Mouse (Mus musculus) small intestine, adult 2 months (tissue): Measurements from ENCODE around the gene Sgpp2. TPM values are rescaled to one million over a fixed set of nuclear protein-coding genes. Genes with fewer than 3 reads are reported as not detected.
A peak's percentile ranks its signal among the peaks of the same experiment; 100 is the strongest.

Experiments
- H3K27ac ChIP-seq: fragments of 200-500 bp; 2 replicates; pipeline ENCODE4 v1.5.1; 2012; ENCODE audit warnings: low read depth, low read length, control low read depth, inconsistent platforms; ENCODE audit not compliant: insufficient read depth
- H3K27me3 ChIP-seq: fragments of 200-500 bp; 2 replicates; pipeline ENCODE4 v1.6.1; 2012; ENCODE audit warnings: mild to moderate bottlenecking, moderate library complexity, low read length, inconsistent platforms; ENCODE audit not compliant: control insufficient read depth, insufficient read depth
- H3K36me3 ChIP-seq: fragments of 200-500 bp; 2 replicates; pipeline ENCODE4 v1.6.1; 2012; ENCODE audit warnings: mild to moderate bottlenecking, low read length, control low read depth, inconsistent platforms; ENCODE audit not compliant: control insufficient read depth, insufficient read depth
- H3K4me1 ChIP-seq: fragments of 200-500 bp; 2 replicates; pipeline ENCODE4 v1.6.1; 2012; ENCODE audit warnings: low read length, inconsistent platforms, mixed read lengths; ENCODE audit not compliant: control insufficient read depth, insufficient read depth, insufficient read length
- H3K4me3 ChIP-seq: fragments of 200-500 bp; 2 replicates; pipeline ENCODE4 v1.5.1; 2012; ENCODE audit warnings: low read depth, mild to moderate bottlenecking, control low read depth, inconsistent platforms, low read length, moderate library complexity
- CTCF ChIP-seq: fragments of 200-500 bp; IDR thresholded peaks from 2 replicates; pipeline ENCODE4 v1.5.1; 2012; ENCODE audit warnings: low read depth, mild to moderate bottlenecking, control low read depth, inconsistent platforms, low read length, moderate library complexity, mixed read lengths; ENCODE audit not compliant: insufficient replicate concordance, insufficient read length; ENCODE audit errors: extremely low read depth
- POLR2A ChIP-seq: fragments of 200-500 bp; IDR thresholded peaks from 2 replicates; pipeline ENCODE4 v1.6.1; 2012; ENCODE audit warnings: low read depth, mild to moderate bottlenecking, control low read depth, inconsistent platforms, low read length, moderate library complexity
- WGBS: fragments of 180-500 bp; shearing (Covaris S2); methylation state at CpG from one replicate; pipeline ENCODE4 v1.1.7; 2018; 5-methylcytosine and 5-hydroxymethylcytosine counted together
- polyA plus RNA-seq: library from polyadenylated mRNA; depleted of rRNA; stranded (reverse); fragments of >200 nt; gene quantifications from 2 replicates; pipeline ENCODE4 v1.2.3, GENCODE M21; 2012

Gene Sgpp2
- polyA plus RNA-seq, 1 experiment, result 23.7 TPM

DNA sequence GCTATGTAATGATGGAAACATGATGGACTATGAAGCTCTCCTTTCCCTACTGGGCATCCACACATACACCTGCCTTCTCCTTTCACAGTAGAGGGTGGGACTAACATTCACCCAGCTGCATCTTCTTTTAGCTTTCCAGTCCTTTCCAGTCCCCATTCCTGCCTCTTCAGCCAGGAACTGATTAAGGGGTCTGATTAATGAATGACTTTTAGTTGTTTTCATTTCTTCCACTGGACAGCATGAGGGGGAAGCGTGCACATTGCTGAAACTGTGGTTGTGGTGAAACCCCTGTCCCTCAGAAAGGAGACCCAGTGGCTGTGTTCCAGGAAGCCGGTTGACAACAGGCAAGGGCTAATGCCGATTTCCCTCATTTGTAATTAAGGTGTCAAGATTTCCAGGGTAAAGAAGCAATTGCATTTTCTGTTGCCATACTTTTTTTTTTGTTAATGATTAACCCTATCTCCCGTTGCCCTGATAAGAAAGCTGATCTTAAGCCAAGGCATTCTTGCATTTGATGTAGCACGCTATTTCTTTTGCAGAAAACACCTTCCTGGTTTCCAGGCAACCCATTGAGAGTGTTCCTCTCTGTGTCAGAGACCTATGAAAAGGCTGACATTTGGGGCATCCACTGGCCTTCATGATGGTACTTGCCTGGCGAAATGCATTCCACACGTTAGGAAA, 12.1 kb downstream of the Sgpp2 start:
- Histone ChIP-seq H3K4me1 (peaks cover 24% of the 10 kb centered on the region; the same call in 1 of the 2 replicates), H3K27ac (peak overlapping the region; percentile 73), H3K4me3 (0 out of 2 replicates have a peak overlapping the region, but pooled peaks have one; percentile 3), H3K27me3 (no peaks in the 10 kb centered on the region), H3K36me3 (peaks cover 5% of the 10 kb centered on the region)
- WGBS, result 17% methylated on average over 7 of the region's 7 CpGs
- TF ChIP-seq POLR2A, result no peak
- TF ChIP-seq CTCF, result no peak

DNA sequence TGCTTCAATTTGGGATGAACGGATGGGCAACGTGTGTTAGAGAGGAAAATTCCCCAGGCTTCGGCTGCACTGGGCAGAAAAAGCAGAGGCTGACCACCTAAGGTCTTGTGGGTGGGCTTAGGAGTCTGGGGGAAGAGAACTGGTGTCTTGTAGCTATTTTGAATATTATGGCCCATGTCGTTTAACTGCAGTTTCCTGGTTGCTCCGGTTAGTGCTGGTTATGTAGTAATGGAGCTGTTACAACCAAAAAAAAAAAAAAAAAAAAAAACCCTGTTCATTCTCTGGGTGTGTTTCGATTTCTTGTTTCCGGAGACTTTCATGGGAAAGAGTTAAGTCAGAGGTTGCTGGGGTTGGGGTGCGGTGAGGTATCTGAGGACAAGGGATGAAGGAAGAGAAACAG, 12.7 kb downstream of the Sgpp2 start:
- TF ChIP-seq CTCF (no peak), POLR2A (no peak)
- 22% methylated on average over 8 of the region's 8 CpGs for WGBS
- no peaks in the 10 kb centered on the region for H3K27me3 ChIP-seq
- H3K27ac ChIP-seq, result peak overlapping the region; percentile 73
- no peak overlapping the region for H3K4me3 ChIP-seq
- H3K4me1 ChIP-seq, result peaks cover 24% of the 10 kb centered on the region; the same call in 1 of the 2 replicates
- peaks cover 5% of the 10 kb centered on the region for H3K36me3 ChIP-seq

DNA sequence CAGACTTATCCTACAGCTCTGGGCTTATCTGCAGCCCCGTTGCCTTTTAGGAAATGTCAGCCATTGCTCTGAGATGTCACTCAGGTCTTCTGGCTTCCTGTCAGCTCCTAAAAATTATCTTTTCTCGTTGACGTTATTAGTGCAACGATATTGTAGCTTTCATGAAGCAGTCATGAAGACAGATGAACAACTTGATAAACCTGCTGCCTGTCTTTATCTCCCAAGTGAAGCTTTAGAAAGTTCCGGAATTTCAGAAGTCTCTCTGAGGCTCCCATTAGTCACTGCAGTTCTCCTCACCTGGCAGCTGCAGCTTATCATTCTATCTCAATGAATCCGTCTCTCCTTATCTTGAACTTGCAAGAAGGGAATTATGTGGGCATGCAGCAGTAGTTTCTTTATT, 13.9 kb downstream of the Sgpp2 start:
- Histone ChIP-seq H3K27me3 (no peaks in the 10 kb centered on the region), H3K27ac (no peak overlapping the region), H3K4me1 (peaks cover 22% of the 10 kb centered on the region; the same call in 1 of the 2 replicates), H3K4me3 (no peak overlapping the region), H3K36me3 (peaks cover 5% of the 10 kb centered on the region)
- WGBS, result 21% methylated on average over 6 of the region's 6 CpGs
- TF ChIP-seq POLR2A (no peak), CTCF (no peak)

DNA sequence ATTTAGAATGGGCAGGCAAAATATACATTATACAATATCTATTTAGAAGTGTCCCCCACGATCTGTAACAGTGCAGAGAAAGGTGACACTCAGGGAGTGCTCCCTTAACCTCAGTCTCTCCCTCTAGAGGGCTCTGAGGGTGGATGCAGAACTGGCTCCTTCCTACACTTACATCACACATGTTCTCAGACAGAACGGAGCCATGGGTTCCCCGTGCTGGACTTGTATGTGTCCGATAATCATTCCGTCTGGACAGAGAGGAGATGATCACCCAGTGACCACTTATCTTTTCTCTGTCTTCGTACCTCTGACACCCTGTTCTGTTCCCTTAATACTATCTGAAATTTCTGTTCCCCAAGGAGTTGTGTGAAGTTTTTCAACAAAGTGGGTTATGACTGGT, 15.7 kb downstream of the Sgpp2 start:
- H3K4me3 ChIP-seq, result no peak overlapping the region
- peaks cover 15% of the 10 kb centered on the region; the same call in 1 of the 2 replicates for H3K4me1 ChIP-seq
- no peak overlapping the region for H3K27ac ChIP-seq
- H3K36me3 ChIP-seq, result no peaks in the 10 kb centered on the region
- WGBS, result 83% methylated on average over 6 of the region's 6 CpGs
- H3K27me3 ChIP-seq, result no peaks in the 10 kb centered on the region
- TF ChIP-seq POLR2A, result no peak
- TF ChIP-seq CTCF, result no peak

DNA sequence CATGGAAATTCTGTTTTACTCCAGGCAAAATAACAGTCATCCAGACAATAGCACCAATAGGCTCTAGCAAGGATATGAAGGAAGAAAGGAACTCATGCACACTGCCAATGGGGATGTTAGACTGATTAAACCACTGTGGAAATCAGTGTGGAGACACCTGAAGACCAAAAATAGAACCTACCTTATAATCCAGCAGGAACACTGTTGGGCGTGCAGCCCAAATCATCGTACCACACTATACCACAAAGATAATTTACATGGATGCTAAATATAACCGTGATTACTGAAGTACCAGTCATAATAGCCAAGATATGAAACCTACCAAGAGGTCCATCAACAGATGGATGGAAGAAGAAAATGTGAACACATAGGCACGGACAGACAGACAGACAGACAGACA, 18.5 kb downstream of the Sgpp2 start:
- H3K27ac ChIP-seq, result no peak overlapping the region
- no peak overlapping the region for H3K4me3 ChIP-seq
- TF ChIP-seq POLR2A (no peak), CTCF (no peak)
- 82% methylated on average over 4 of the region's 4 CpGs for WGBS
- H3K4me1 ChIP-seq, result peaks cover 5% of the 10 kb centered on the region; the same call in 1 of the 2 replicates
- no peaks in the 10 kb centered on the region for H3K36me3 ChIP-seq
- H3K27me3 ChIP-seq, result no peaks in the 10 kb centered on the region

DNA sequence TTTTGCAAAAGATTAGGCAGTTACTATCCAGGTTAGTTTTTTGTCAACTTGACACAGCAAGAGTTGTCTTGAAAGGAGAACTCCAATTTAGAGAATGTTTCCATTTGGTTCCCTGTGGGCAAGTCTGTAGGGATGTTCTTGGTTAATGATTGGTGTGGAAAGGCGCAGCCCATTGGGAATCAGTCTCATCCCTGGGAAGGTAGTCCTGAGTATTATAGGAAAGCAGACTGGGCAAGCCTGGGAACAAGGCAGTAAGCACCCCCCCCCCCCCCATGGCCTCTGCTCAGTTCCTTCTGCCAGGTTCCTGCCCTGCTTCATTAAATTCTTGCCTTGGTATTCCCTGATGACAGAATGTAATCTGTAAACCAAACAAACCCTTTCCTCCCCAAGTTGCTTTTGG, 19.7 kb downstream of the Sgpp2 start:
- WGBS, result 91% methylated on average over 1 of the region's 1 CpGs
- TF ChIP-seq POLR2A (no peak), CTCF (no peak)
- Histone ChIP-seq H3K4me3 (no peak overlapping the region), H3K36me3 (no peaks in the 10 kb centered on the region), H3K27ac (no peak overlapping the region), H3K4me1 (no peaks in the 10 kb centered on the region; the same call in 1 of the 2 replicates), H3K27me3 (no peaks in the 10 kb centered on the region)

DNA sequence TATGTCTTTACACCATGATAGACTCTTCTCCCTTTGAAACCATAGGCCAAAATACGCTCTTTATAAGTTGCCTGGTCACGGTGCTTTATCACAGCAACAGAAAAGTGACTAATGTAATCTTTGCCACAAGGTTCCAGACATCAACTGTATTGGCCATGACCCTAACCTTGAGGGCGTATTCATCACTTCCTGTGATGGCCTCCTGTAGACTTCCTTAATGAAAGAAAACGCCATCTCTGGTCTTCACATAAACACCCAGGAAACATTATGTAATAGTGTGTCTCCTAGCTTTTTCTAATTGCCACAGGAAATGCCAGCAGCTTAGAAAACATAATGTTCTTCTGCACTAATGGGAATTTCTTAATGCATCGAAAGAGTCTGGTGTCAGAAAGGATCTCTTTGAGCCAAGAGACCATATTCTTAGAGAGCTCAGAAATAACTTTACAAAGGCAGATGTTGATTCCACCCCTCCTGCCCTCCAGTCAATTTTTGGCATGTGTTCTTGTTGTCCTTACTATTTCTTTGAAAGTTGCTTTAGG, 20.5 kb downstream of the Sgpp2 start:
- Histone ChIP-seq H3K27ac (no peak overlapping the region), H3K36me3 (no peaks in the 10 kb centered on the region; the same call in 1 of the 2 replicates), H3K4me1 (no peaks in the 10 kb centered on the region; the same call in 1 of the 2 replicates), H3K27me3 (no peaks in the 10 kb centered on the region), H3K4me3 (no peak overlapping the region)
- TF ChIP-seq CTCF (no peak), POLR2A (no peak)
- 76% methylated on average over 5 of the region's 5 CpGs for WGBS

DNA sequence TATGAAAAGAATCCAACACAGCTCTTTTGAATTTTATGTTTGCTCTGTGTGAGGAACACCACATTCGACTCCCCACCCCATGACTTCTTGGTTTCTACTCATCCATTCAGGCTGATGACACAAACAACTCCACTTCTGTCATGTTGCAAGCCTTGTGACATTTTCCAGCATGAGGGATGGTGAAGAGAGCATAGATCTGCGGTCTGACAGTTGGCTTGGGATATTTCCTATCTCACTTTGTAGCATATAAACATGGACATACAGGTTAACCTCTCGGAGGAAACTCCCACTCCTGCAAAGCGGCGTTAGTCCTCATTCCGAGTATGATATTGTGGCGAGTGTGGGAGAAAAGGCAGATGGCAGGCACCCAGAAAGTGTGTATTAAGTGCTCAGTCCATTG, 27.6 kb downstream of the Sgpp2 start:
- WGBS, result 78% methylated on average over 7 of the region's 7 CpGs
- no peak for TF ChIP-seq CTCF
- no peak for TF ChIP-seq POLR2A

More for the DNA sequence above, 27.6 kb downstream of the Sgpp2 start:
- no peak overlapping the region for H3K4me3 ChIP-seq
- peaks cover 3% of the 10 kb centered on the region; the same call in 1 of the 2 replicates for H3K36me3 ChIP-seq
- H3K27me3 ChIP-seq, result no peaks in the 10 kb centered on the region
- H3K4me1 ChIP-seq, result no peaks in the 10 kb centered on the region
- H3K27ac ChIP-seq, result no peak overlapping the region
